8 mouse cellular contexts compared by ENCODE assay signal in the genomic region with DNA sequence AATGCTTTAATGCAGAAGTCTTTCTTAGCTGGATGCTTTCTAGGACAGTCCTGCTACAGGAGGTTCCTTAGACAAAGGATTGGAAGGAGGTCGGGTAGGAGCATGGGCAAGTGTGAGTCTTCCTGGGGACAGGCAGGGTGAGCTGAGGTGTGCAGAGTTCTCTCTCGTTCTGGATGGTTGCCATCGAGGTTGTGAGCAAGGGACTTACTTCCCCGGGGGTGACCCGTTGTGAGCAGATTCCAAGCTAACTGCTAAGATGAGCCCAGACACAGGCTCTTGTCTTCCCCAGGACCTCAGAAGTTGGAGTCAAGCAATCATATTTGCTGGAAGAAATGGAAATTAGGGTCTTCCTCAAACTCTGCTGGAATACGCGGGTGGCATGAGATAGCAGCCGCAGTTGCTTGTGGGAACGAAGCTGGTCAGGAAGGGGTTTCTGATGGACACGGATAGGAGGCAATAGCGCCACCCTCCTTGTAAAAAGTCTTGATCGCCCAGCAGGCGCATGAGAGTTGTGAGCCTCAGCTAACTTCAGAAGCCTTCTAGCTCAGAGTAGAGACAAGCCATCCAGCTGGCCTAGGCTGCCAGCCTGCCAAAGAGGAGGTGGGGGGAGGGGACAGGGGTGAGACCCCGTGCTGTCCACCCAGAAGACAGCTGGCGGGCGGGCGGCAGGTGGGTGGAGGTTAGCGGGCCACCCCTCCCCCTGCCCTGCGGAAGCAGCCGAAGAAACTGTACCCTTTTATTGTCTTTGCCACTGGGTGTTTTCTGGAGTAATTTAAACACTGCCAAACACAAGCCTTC. TPM values are rescaled to one million over a fixed set of nuclear protein-coding genes. Genes with fewer than 3 reads are reported as not detected.
DNase-seq lines count a peak whose midpoint lies in the region; ATAC-seq and TF ChIP-seq lines count a peak whose summit lies in the region.

No protein-coding gene starts in this region.

- H3K9me3 ChIP-seq in embryonic facial prominence, embryonic 13.5 days: no peaks in the 10 kb centered on the region
- no peaks in the 10 kb centered on the region for H3K9me3 ChIP-seq in heart, embryonic 10.5 days
- H3K9me3 ChIP-seq in kidney, postnatal 0 days (replicated peaks; ENCODE audit: low read length): no peaks in the 10 kb centered on the region
- no peaks in the 10 kb centered on the region for H3K9me3 ChIP-seq in lung, embryonic 14.5 days (ENCODE audit: low read depth, low read length)
- no peaks in the 10 kb centered on the region for H3K9me3 ChIP-seq in neural tube, embryonic 15.5 days (replicated peaks)

- H3K36me3 ChIP-seq in embryonic facial prominence, embryonic 13.5 days: no peaks in the 10 kb centered on the region
- H3K36me3 ChIP-seq in heart, embryonic 10.5 days: no peaks in the 10 kb centered on the region
- no peaks in the 10 kb centered on the region for H3K36me3 ChIP-seq in kidney, postnatal 0 days (ENCODE audit: insufficient read depth, low read length)
- H3K36me3 ChIP-seq in lung, embryonic 14.5 days (ENCODE audit: insufficient read depth): no peaks in the 10 kb centered on the region
- no peaks in the 10 kb centered on the region for H3K36me3 ChIP-seq in neural tube, embryonic 15.5 days

- peak overlapping the region; percentile 69 for H3K27ac ChIP-seq in embryonic facial prominence, embryonic 13.5 days
- H3K27ac ChIP-seq in heart, embryonic 10.5 days: peak overlapping the region; percentile 90
- peak overlapping the region; percentile 88 for H3K27ac ChIP-seq in kidney, postnatal 0 days
- peak overlapping the region; percentile 91 for H3K27ac ChIP-seq in lung, embryonic 14.5 days (ENCODE audit: low read depth)
- no peak overlapping the region for H3K27ac ChIP-seq in neural tube, embryonic 15.5 days (replicated peaks)

- H3K4me2 ChIP-seq in embryonic facial prominence, embryonic 13.5 days: peak overlapping the region; percentile 85
- H3K4me2 ChIP-seq in kidney, postnatal 0 days (ENCODE audit: low read length): peak overlapping the region; percentile 81
- peak overlapping the region; percentile 88 for H3K4me2 ChIP-seq in lung, embryonic 14.5 days
- H3K4me2 ChIP-seq in neural tube, embryonic 15.5 days: peak overlapping the region; percentile 77

- H3K9ac ChIP-seq in embryonic facial prominence, embryonic 13.5 days: peak overlapping the region; percentile 66
- peak overlapping the region; percentile 56 for H3K9ac ChIP-seq in kidney, postnatal 0 days (ENCODE audit: low read depth, low read length)
- peak overlapping the region; percentile 52 for H3K9ac ChIP-seq in lung, embryonic 14.5 days
- H3K9ac ChIP-seq in neural tube, embryonic 15.5 days (replicated peaks): peak overlapping the region; percentile 34

- peak overlapping the region; percentile 43 for H3K4me3 ChIP-seq in embryonic facial prominence, embryonic 13.5 days
- peak overlapping the region; percentile 64 for H3K4me3 ChIP-seq in heart, embryonic 10.5 days
- peak overlapping the region; percentile 36 for H3K4me3 ChIP-seq in kidney, postnatal 0 days (replicated peaks; ENCODE audit: low read depth, low read length)
- peak overlapping the region; percentile 38 for H3K4me3 ChIP-seq in lung, embryonic 14.5 days (ENCODE audit: low read depth, low read length)
- peak overlapping the region; percentile 37 for H3K4me3 ChIP-seq in neural tube, embryonic 15.5 days (replicated peaks)

- H3K27me3 ChIP-seq in embryonic facial prominence, embryonic 13.5 days: peaks cover 13% of the 10 kb centered on the region
- H3K27me3 ChIP-seq in heart, embryonic 10.5 days (ENCODE audit: insufficient read depth, poor library complexity, severe bottlenecking): no peaks in the 10 kb centered on the region
- no peaks in the 10 kb centered on the region for H3K27me3 ChIP-seq in kidney, postnatal 0 days (ENCODE audit: insufficient read depth, low read length)
- no peaks in the 10 kb centered on the region for H3K27me3 ChIP-seq in lung, embryonic 14.5 days (ENCODE audit: insufficient read depth, low read length)
- H3K27me3 ChIP-seq in neural tube, embryonic 15.5 days (replicated peaks): peaks cover 5% of the 10 kb centered on the region; the same call in 1 of the 2 replicates

- DNase-seq in 416B (ENCODE audit: low read depth): peak; percentile 93
- peak; percentile 79 for DNase-seq in adrenal gland, adult 2 months
- peak; percentile 86 for DNase-seq in heart, embryonic 10.5 days (ENCODE audit: low spot score)
- peak; percentile 76 for DNase-seq in kidney, postnatal 0 days (ENCODE audit: low spot score)
- DNase-seq in lung, embryonic 14.5 days: peak; percentile 69
- peak; percentile 81 for DNase-seq in thymus, postnatal 10 days (ENCODE audit: low spot score in 2 of 2)

- TF ChIP-seq CTCF in kidney, postnatal 0 days (IDR thresholded peaks at IDR 0.05; ENCODE audit: low read depth): peak; percentile 51; the same call in 1 of the 2 replicates
- TF ChIP-seq CTCF in lung, embryonic 14.5 days (IDR thresholded peaks at IDR 0.05; ENCODE audit: low read depth): peak; percentile 42

- WGBS in embryonic facial prominence, embryonic 13.5 days: 4% methylated on average over 20 of the region's 20 CpGs
- 4% methylated on average over 20 of the region's 20 CpGs for WGBS in heart, embryonic 10.5 days
- WGBS in kidney, postnatal 0 days: 3% methylated on average over 20 of the region's 20 CpGs
- 4% methylated on average over 20 of the region's 20 CpGs for WGBS in lung, embryonic 14.5 days
- 4% methylated on average over 20 of the region's 20 CpGs for WGBS in neural tube, embryonic 15.5 days

- 0 out of 2 replicates have a peak, but pooled peaks have one; percentile 5 for ATAC-seq in embryonic facial prominence, embryonic 13.5 days (ENCODE audit: insufficient number of reproducible peaks, insufficient read depth, low FRiP score, low TSS enrichment, low read depth)
- peak; percentile 62 for ATAC-seq in kidney, postnatal 0 days (replicated peaks; ENCODE audit: low FRiP score, low read depth)
- peak; percentile 58 for ATAC-seq in lung, embryonic 14.5 days (ENCODE audit: insufficient read depth)
- ATAC-seq in neural tube, embryonic 15.5 days (ENCODE audit: low FRiP score): peak; percentile 71; the same call in 1 of the 2 replicates

- peaks cover 35% of the 10 kb centered on the region for H3K4me1 ChIP-seq in embryonic facial prominence, embryonic 13.5 days
- peaks cover 74% of the 10 kb centered on the region for H3K4me1 ChIP-seq in heart, embryonic 10.5 days
- H3K4me1 ChIP-seq in kidney, postnatal 0 days (replicated peaks; ENCODE audit: insufficient read depth, low read length): peaks cover 14% of the 10 kb centered on the region
- H3K4me1 ChIP-seq in lung, embryonic 14.5 days (ENCODE audit: insufficient read depth): peaks cover 11% of the 10 kb centered on the region
- peaks cover 20% of the 10 kb centered on the region for H3K4me1 ChIP-seq in neural tube, embryonic 15.5 days

RNA-seq across cellular contexts. Expression of a gene that starts 44.3 kb away (rescaled TPM):
- 100 to 1,000 TPM; 113 to 140 TPM for total RNA-seq in adrenal gland, adult 2 months (2021)
- 56.7 and 62.2 TPM in 2 replicates for polyA plus RNA-seq in adrenal gland, adult 2 months (2012; rRNA removed)
- polyA plus RNA-seq in embryonic facial prominence, embryonic 13.5 days (2015; fragmentation: Nextera tagmentation; extraction: Ambion mirVana): 41.5 and 43.6 TPM in 2 replicates
- 24.4 and 26.3 TPM in 2 replicates for polyA plus RNA-seq in heart, embryonic 10.5 days (2016; fragmentation: Nextera tagmentation; extraction: Ambion mirVana)
- 39.8 and 40.4 TPM in 2 replicates for polyA plus RNA-seq in kidney, postnatal 0 days (2015; fragmentation: Nextera tagmentation; extraction: Ambion mirVana)
- polyA plus RNA-seq in lung, embryonic 14.5 days (2014; fragmentation: Nextera tagmentation; extraction: Ambion mirVana): 43.7 and 47.3 TPM in 2 replicates
- polyA plus RNA-seq in neural tube, embryonic 15.5 days (2015; fragmentation: Nextera tagmentation; extraction: Ambion mirVana): 32.1 and 33.8 TPM in 2 replicates

Comparison
In these comparisons a context has a peak if more than half of its experiments do, and no peak if none do; other contexts are left out.
1. ATAC-seq: peak in every context shown above with its lines; median percentile 71 in neural tube, embryonic 15.5 days; 62 in kidney, postnatal 0 days; 58 in lung, embryonic 14.5 days; 5 in embryonic facial prominence, embryonic 13.5 days.